Mouse (Mus musculus) layer of hippocampus, adult 18-20 months (tissue): Measurements from ENCODE around the gene Fa2h. TPM values are rescaled to one million over a fixed set of nuclear protein-coding genes. Genes with fewer than 3 reads are reported as not detected.

ENCODE experiments used
- DNase-seq, 2 experiments: peaks; one replicate each; pipeline ENCODE4 v3.0.0; 2022; ENCODE audit warnings: low spot score in 2 of 2
- total RNA-seq, 2 experiments: library from RNA; stranded (reverse); gene quantifications; 2 replicates each; pipeline ENCODE4 v1.2.3; 2021

Gene Fa2h
- total RNA-seq, 2 experiments from 2014 or later: 22.8 to 25.6 TPM

- DNase-seq: no peak
Observed at GRCm38 (mm10) chr8:111300597-111301546, 92.8 kb downstream of the Fa2h start.

- peak; percentile 97 to 99 for DNase-seq
Observed at GRCm38 (mm10) chr8:111299821-111300568, 93.6 kb downstream of the Fa2h start, which contains the start of gene Rfwd3. TSS of gene Rfwd3 (minus strand) at chr8:111300222.

- DNase-seq: peak in 1 of 2 experiments; percentile 24
Observed at GRCm38 (mm10) chr8:111299363-111299820, 94.2 kb downstream of the Fa2h start.

GRCm38 (mm10) chr8:111298011-111298410 is 95.6 kb downstream of the Fa2h start:
- no peak for DNase-seq

Other genes with a start within 250 kb of the Fa2h start
- 100 to 1,000 TPM; 139 to 143 TPM for gene Glg1, start 134.6 kb downstream of the Fa2h start, total RNA-seq
- 10 to 100 TPM; 24.2 to 25.0 TPM for gene Rfwd3, start 93.6 kb downstream of the Fa2h start, total RNA-seq
- under 1 TPM; 0.20 TPM for gene Mlkl, start 55.6 kb downstream of the Fa2h start, total RNA-seq
- 10 to 100 TPM; 22.4 to 23.5 TPM for gene Wdr59, start 128.3 kb upstream of the Fa2h start, total RNA-seq
- gene Znrf1, start 142.3 kb upstream of the Fa2h start, total RNA-seq: 100 to 1,000 TPM in 1 of 2 experiments, 10 to 100 TPM in 1; 97.9 to 102 TPM
- gene Ldhd, start 236.6 kb upstream of the Fa2h start, total RNA-seq: 1 to 10 TPM; 7.0 to 8.3 TPM
- gene Zfp1, start 249.6 kb upstream of the Fa2h start, total RNA-seq: 10 to 100 TPM; 21.1 to 22.2 TPM